Comparison of ENCODE assay signal across 8 mouse cellular contexts in genomic region chr19:8997546-8997945, GRCm38 (mm10). TPM values are rescaled to one million over a fixed set of nuclear protein-coding genes. Genes with fewer than 3 reads are reported as not detected.
A peak's percentile ranks its signal among the peaks of the same experiment; 100 is the strongest.
DNase-seq lines count a peak whose midpoint lies in the region; ATAC-seq and TF ChIP-seq lines count a peak whose summit lies in the region.

No protein-coding gene starts in this region.

- peaks cover 67% of the 10 kb centered on the region for H3K4me1 ChIP-seq in embryonic facial prominence, embryonic 13.5 days
- H3K4me1 ChIP-seq in heart, embryonic 14.5 days (ENCODE audit: control insufficient read depth in 2 of 2, insufficient read depth in 2 of 2, low read length in 2 of 2): peaks cover 27 to 65% of the 10 kb centered on the region in 2 experiments
- peaks cover 40% of the 10 kb centered on the region for H3K4me1 ChIP-seq in lung, postnatal 0 days (ENCODE audit: insufficient read depth, low read depth, low read length)

- 0 out of 2 replicates have a peak overlapping the region, but pooled peaks have one; percentile 7 for H3K9ac ChIP-seq in embryonic facial prominence, embryonic 13.5 days
- no peak overlapping the region for H3K9ac ChIP-seq in heart, embryonic 14.5 days (ENCODE audit: low read length)
- H3K9ac ChIP-seq in lung, postnatal 0 days (replicated peaks; ENCODE audit: low read depth): no peak overlapping the region

- H3K4me3 ChIP-seq in embryonic facial prominence, embryonic 13.5 days: no peak overlapping the region
- no peak overlapping the region for H3K4me3 ChIP-seq in heart, embryonic 14.5 days (ENCODE audit: control insufficient read depth in 1 of 2, insufficient read depth in 1 of 2, low read depth in 1 of 2, low read length in 2 of 2)
- H3K4me3 ChIP-seq in lung, postnatal 0 days (ENCODE audit: low read depth, low read length): no peak overlapping the region

- no peaks in the 10 kb centered on the region for H3K27me3 ChIP-seq in embryonic facial prominence, embryonic 13.5 days
- H3K27me3 ChIP-seq in heart, embryonic 14.5 days (ENCODE audit: control insufficient read depth, insufficient read depth, low read length): no peaks in the 10 kb centered on the region
- H3K27me3 ChIP-seq in lung, postnatal 0 days (replicated peaks; ENCODE audit: insufficient read depth, low read length): no peaks in the 10 kb centered on the region

- WGBS in embryonic facial prominence, embryonic 13.5 days: 49% methylated on average over 4 of the region's 4 CpGs
- 33% methylated on average over 4 of the region's 4 CpGs for WGBS in heart, embryonic 14.5 days
- WGBS in lung, postnatal 0 days: 10% methylated on average over 4 of the region's 4 CpGs

- peak; percentile 93 for ATAC-seq in embryonic facial prominence, embryonic 13.5 days (ENCODE audit: insufficient number of reproducible peaks, insufficient read depth, low FRiP score, low TSS enrichment, low read depth)
- ATAC-seq in heart, embryonic 14.5 days (ENCODE audit: insufficient number of reproducible peaks, insufficient read depth, low FRiP score, low read depth): peak; percentile 84
- ATAC-seq in lung, postnatal 0 days: peak; percentile 97

- TF ChIP-seq EP300 in lung, postnatal 0 days (IDR thresholded peaks at IDR 0.05): peak; percentile 78

- H3K4me2 ChIP-seq in embryonic facial prominence, embryonic 13.5 days: peak overlapping the region; percentile 44
- H3K4me2 ChIP-seq in heart, embryonic 14.5 days (ENCODE audit: low read length): peak overlapping the region; percentile 39
- peak overlapping the region; percentile 38 for H3K4me2 ChIP-seq in lung, postnatal 0 days (replicated peaks; ENCODE audit: low read depth, low read length)

- peaks cover 31% of the 10 kb centered on the region for H3K36me3 ChIP-seq in embryonic facial prominence, embryonic 13.5 days
- peaks cover 36% of the 10 kb centered on the region for H3K36me3 ChIP-seq in heart, embryonic 14.5 days (ENCODE audit: control insufficient read depth, insufficient read depth, low read length)
- peaks cover 28% of the 10 kb centered on the region for H3K36me3 ChIP-seq in lung, postnatal 0 days (ENCODE audit: insufficient read depth, low read length)

- H3K27ac ChIP-seq in embryonic facial prominence, embryonic 13.5 days: peak overlapping the region; percentile 85
- peak overlapping the region; percentile 62 to 72 for H3K27ac ChIP-seq in heart, embryonic 14.5 days (replicated peaks in 1 of 2; ENCODE audit: control insufficient read depth in 1 of 2, insufficient read depth in 1 of 2, low read depth in 2 of 2, low read length in 2 of 2)
- peak overlapping the region; percentile 84 for H3K27ac ChIP-seq in lung, postnatal 0 days (ENCODE audit: low read length)

- no peaks in the 10 kb centered on the region for H3K9me3 ChIP-seq in embryonic facial prominence, embryonic 13.5 days
- H3K9me3 ChIP-seq in heart, embryonic 14.5 days (ENCODE audit: control insufficient read depth, low read length): no peaks in the 10 kb centered on the region
- no peaks in the 10 kb centered on the region for H3K9me3 ChIP-seq in lung, postnatal 0 days (ENCODE audit: low read length)

- peak; percentile 84 for DNase-seq in ovary, adult 18-20 months (ENCODE audit: low spot score)
- DNase-seq in ovary, postnatal 10 days (ENCODE audit: low spot score): no peak
- peak; percentile 84 to 91 for DNase-seq in kidney, postnatal 25 days
- peak; percentile 98 for DNase-seq in lung, postnatal 0 days (ENCODE audit: low spot score)
- DNase-seq in skeletal muscle tissue, adult 2 months (ENCODE audit: low read depth, low spot score): peak; percentile 90
- peak; percentile 78 for DNase-seq in yolk sac, embryonic 10.5 days (ENCODE audit: low spot score)

- peak; percentile 40 for TF ChIP-seq CTCF in lung, postnatal 0 days (IDR thresholded peaks at IDR 0.05)

RNA-seq across cellular contexts. Expression of gene Ahnak, which starts 8.5 kb away (rescaled TPM):
- 51.0 and 57.8 TPM in 2 replicates for polyA plus RNA-seq in embryonic facial prominence, embryonic 13.5 days (2015; fragmentation: Nextera tagmentation; extraction: Ambion mirVana)
- polyA plus RNA-seq in heart, embryonic 14.5 days (2014; fragmentation: Nextera tagmentation; extraction: Ambion mirVana): 29.4 and 30.6 TPM in 2 replicates
- 151 and 163 TPM in 2 replicates for polyA plus RNA-seq in lung, postnatal 0 days (2015; fragmentation: Nextera tagmentation; extraction: Ambion mirVana)

RNA-seq across cellular contexts. Expression of gene Eef1g, which starts 30.7 kb away (rescaled TPM):
- 481 and 529 TPM in 2 replicates for polyA plus RNA-seq in embryonic facial prominence, embryonic 13.5 days (2015; fragmentation: Nextera tagmentation; extraction: Ambion mirVana)
- polyA plus RNA-seq in heart, embryonic 14.5 days (2014; fragmentation: Nextera tagmentation; extraction: Ambion mirVana): 234 and 253 TPM in 2 replicates
- 153 and 159 TPM in 2 replicates for polyA plus RNA-seq in lung, postnatal 0 days (2015; fragmentation: Nextera tagmentation; extraction: Ambion mirVana)

RNA-seq across cellular contexts. Expression of gene Tut1, which starts 43.9 kb away (rescaled TPM):
- polyA plus RNA-seq in embryonic facial prominence, embryonic 13.5 days (2015; fragmentation: Nextera tagmentation; extraction: Ambion mirVana): 33.6 and 34.5 TPM in 2 replicates
- 14.5 and 15.6 TPM in 2 replicates for polyA plus RNA-seq in heart, embryonic 14.5 days (2014; fragmentation: Nextera tagmentation; extraction: Ambion mirVana)
- 12.8 and 13.6 TPM in 2 replicates for polyA plus RNA-seq in lung, postnatal 0 days (2015; fragmentation: Nextera tagmentation; extraction: Ambion mirVana)

RNA-seq across cellular contexts. Expression of gene Mta2, which starts 55.9 kb away (rescaled TPM):
- 187 and 189 TPM in 2 replicates for polyA plus RNA-seq in embryonic facial prominence, embryonic 13.5 days (2015; fragmentation: Nextera tagmentation; extraction: Ambion mirVana)
- polyA plus RNA-seq in heart, embryonic 14.5 days (2014; fragmentation: Nextera tagmentation; extraction: Ambion mirVana): 19.8 and 26.5 TPM in 2 replicates
- polyA plus RNA-seq in lung, postnatal 0 days (2015; fragmentation: Nextera tagmentation; extraction: Ambion mirVana): 81.8 and 84.7 TPM in 2 replicates
